8 mouse cellular contexts compared by ENCODE assay signal in genomic region chr7:130260905-130261683, GRCm38 (mm10).
DNase-seq lines count a peak whose midpoint lies in the region; ATAC-seq and TF ChIP-seq lines count a peak whose summit lies in the region.

No protein-coding gene starts in this region.

- H3K4me3 ChIP-seq in cerebellum, adult 2 months (replicated peaks; ENCODE audit: insufficient read depth, low read depth, low read length) = peak overlapping the region; percentile 2
- H3K4me3 ChIP-seq in neural tube, embryonic 11.5 days (ENCODE audit: low read depth, low read length) = no peak overlapping the region
- peak overlapping the region; percentile 85 for H3K4me3 ChIP-seq in limb, embryonic 12.5 days (replicated peaks)
- H3K4me3 ChIP-seq in stomach, postnatal 0 days (ENCODE audit: low read depth, low read length) = peak overlapping the region; percentile 83
- H3K4me3 ChIP-seq in thymus, adult 2 months (ENCODE audit: control insufficient read depth, insufficient read depth, low read length) = no peak overlapping the region

- TF ChIP-seq EP300 in stomach, postnatal 0 days (optimal IDR thresholded peaks at IDR 0.05) = no peak

- H3K9me3 ChIP-seq in neural tube, embryonic 11.5 days (ENCODE audit: control insufficient read depth, low read length) = no peaks in the 10 kb centered on the region
- no peaks in the 10 kb centered on the region for H3K9me3 ChIP-seq in limb, embryonic 12.5 days
- H3K9me3 ChIP-seq in stomach, postnatal 0 days (ENCODE audit: control insufficient read depth, low read length) = no peaks in the 10 kb centered on the region

- no peak for TF ChIP-seq CTCF in cerebellum, adult 2 months (IDR thresholded peaks at IDR 0.05; ENCODE audit: borderline replicate concordance, insufficient read depth, low read depth, low read length)
- TF ChIP-seq CTCF in stomach, postnatal 0 days (IDR thresholded peaks at IDR 0.05; ENCODE audit: low read depth) = no peak
- TF ChIP-seq CTCF in thymus, adult 2 months (IDR thresholded peaks at IDR 0.05; ENCODE audit: borderline replicate concordance, control insufficient read depth, extremely low read depth, insufficient read depth, low read length, poor library complexity) = no peak

- no peak for DNase-seq in cerebellum, adult 2 months
- no peak for DNase-seq in cerebellum, adult 11 months
- DNase-seq in neural tube, embryonic 11.5 days (ENCODE audit: low spot score) = no peak
- DNase-seq in neural tube, embryonic 10.5 days (ENCODE audit: extremely low spot score, low spot score) = no peak
- DNase-seq in stomach, postnatal 0 days (ENCODE audit: low spot score) = no peak
- no peak for DNase-seq in left cerebral cortex, postnatal 14 days (ENCODE audit: low spot score in 2 of 2)
- no peak for DNase-seq in thymus, adult 2 months

- H3K36me3 ChIP-seq in neural tube, embryonic 11.5 days (ENCODE audit: control insufficient read depth, insufficient read depth, low read length) = no peaks in the 10 kb centered on the region
- peaks cover 31% of the 10 kb centered on the region for H3K36me3 ChIP-seq in limb, embryonic 12.5 days
- H3K36me3 ChIP-seq in stomach, postnatal 0 days (ENCODE audit: control insufficient read depth, insufficient read depth, low read length) = peaks cover 5% of the 10 kb centered on the region; the same call in 1 of the 2 replicates
- H3K36me3 ChIP-seq in thymus, adult 2 months (ENCODE audit: control insufficient read depth, insufficient read depth, low read length) = no peaks in the 10 kb centered on the region

- H3K4me1 ChIP-seq in cerebellum, adult 2 months (ENCODE audit: control insufficient read depth, insufficient read depth, low read length) = no peaks in the 10 kb centered on the region; the same call in 1 of the 2 replicates
- H3K4me1 ChIP-seq in neural tube, embryonic 11.5 days (ENCODE audit: control insufficient read depth, insufficient read depth, low read length) = peaks cover 39% of the 10 kb centered on the region
- peaks cover 82% of the 10 kb centered on the region for H3K4me1 ChIP-seq in limb, embryonic 12.5 days (replicated peaks)
- H3K4me1 ChIP-seq in stomach, postnatal 0 days (replicated peaks; ENCODE audit: control insufficient read depth, insufficient read depth) = peaks cover 18% of the 10 kb centered on the region
- H3K4me1 ChIP-seq in thymus, adult 2 months (replicated peaks; ENCODE audit: control insufficient read depth, insufficient read depth, low read length) = no peaks in the 10 kb centered on the region

- peak overlapping the region; percentile 85 for H3K4me2 ChIP-seq in neural tube, embryonic 11.5 days (ENCODE audit: low read depth)
- H3K4me2 ChIP-seq in limb, embryonic 12.5 days = peak overlapping the region; percentile 75
- H3K4me2 ChIP-seq in stomach, postnatal 0 days (replicated peaks; ENCODE audit: low read depth) = peak overlapping the region; percentile 72

- no peak overlapping the region for H3K9ac ChIP-seq in neural tube, embryonic 11.5 days (ENCODE audit: low read length)
- peak overlapping the region; percentile 95; the same call in 1 of the 2 replicates for H3K9ac ChIP-seq in limb, embryonic 12.5 days (replicated peaks)
- H3K9ac ChIP-seq in stomach, postnatal 0 days (ENCODE audit: low read length) = peak overlapping the region; percentile 91

- WGBS in cerebellum, adult 2 months = 19% methylated on average over 20 of the region's 20 CpGs
- WGBS in neural tube, embryonic 11.5 days = 70% methylated on average over 20 of the region's 20 CpGs
- 74% methylated on average over 20 of the region's 20 CpGs for WGBS in limb, embryonic 12.5 days
- WGBS in stomach, postnatal 0 days = 46% methylated on average over 20 of the region's 20 CpGs
- WGBS in thymus, adult 2 months = 85% methylated on average over 20 of the region's 20 CpGs

- intact Hi-C loops in left cerebral cortex, postnatal 14 days (cut with DNase I) = loop anchor here (5.0 kb wide), 1 partner anchor 54 kb away; no protein-coding TSS in a partner anchor

- peaks cover 2% of the 10 kb centered on the region; the same call in 1 of the 2 replicates for H3K27me3 ChIP-seq in cerebellum, adult 2 months (ENCODE audit: control insufficient read depth, insufficient read depth, low read length)
- no peaks in the 10 kb centered on the region for H3K27me3 ChIP-seq in neural tube, embryonic 11.5 days (ENCODE audit: control insufficient read depth, insufficient read depth, low read length)
- peaks cover 16% of the 10 kb centered on the region for H3K27me3 ChIP-seq in limb, embryonic 12.5 days
- H3K27me3 ChIP-seq in stomach, postnatal 0 days (ENCODE audit: control insufficient read depth, insufficient read depth, low read length) = no peaks in the 10 kb centered on the region
- no peaks in the 10 kb centered on the region; the same call in 1 of the 2 replicates for H3K27me3 ChIP-seq in thymus, adult 2 months (ENCODE audit: control insufficient read depth, insufficient read depth, low read length)

- no peak overlapping the region; the same call in 1 of the 2 replicates for H3K27ac ChIP-seq in cerebellum, adult 2 months (ENCODE audit: insufficient read depth, low read length)
- H3K27ac ChIP-seq in neural tube, embryonic 11.5 days (ENCODE audit: low read depth, low read length) = no peak overlapping the region
- H3K27ac ChIP-seq in limb, embryonic 12.5 days = peak overlapping the region; percentile 78; the same call in 1 of the 2 replicates
- peak overlapping the region; percentile 45 for H3K27ac ChIP-seq in stomach, postnatal 0 days (replicated peaks)
- no peak overlapping the region for H3K27ac ChIP-seq in thymus, adult 2 months (ENCODE audit: control insufficient read depth, insufficient read depth, low read length)

- TF ChIP-seq POLR2A in cerebellum, adult 2 months (IDR thresholded peaks at IDR 0.05; ENCODE audit: borderline replicate concordance, insufficient read depth, low read length) = no peak
- no peak for TF ChIP-seq POLR2A in thymus, adult 2 months (IDR thresholded peaks at IDR 0.05; ENCODE audit: control insufficient read depth, extremely low read depth, insufficient read depth, low read length, poor library complexity)

- ATAC-seq in neural tube, embryonic 11.5 days (ENCODE audit: insufficient read depth, low FRiP score, low TSS enrichment) = no peak
- ATAC-seq in limb, embryonic 12.5 days (ENCODE audit: insufficient number of reproducible peaks, insufficient read depth, low FRiP score, low TSS enrichment, low read depth) = no peak
- no peak for ATAC-seq in stomach, postnatal 0 days (ENCODE audit: low FRiP score, low TSS enrichment)

Comparison
In these comparisons a context has a peak if more than half of its experiments do, and no peak if none do; other contexts are left out.
1. H3K27ac ChIP-seq: peak in limb, embryonic 12.5 days (single experiment) and stomach, postnatal 0 days (single experiment); none in cerebellum, adult 2 months (single experiment), neural tube, embryonic 11.5 days (single experiment) and thymus, adult 2 months (single experiment).
2. H3K4me3 ChIP-seq: peak in cerebellum, adult 2 months (single experiment), limb, embryonic 12.5 days (single experiment) and stomach, postnatal 0 days (single experiment); none in neural tube, embryonic 11.5 days (single experiment) and thymus, adult 2 months (single experiment).
3. Peak in every context shown above with its lines, with median percentiles within 50 percentile points of each other: H3K4me2 ChIP-seq.